Mouse (Mus musculus) adrenal gland, postnatal 25 days (tissue): ENCODE results near the gene Galm. TPM values are rescaled to one million over a fixed set of nuclear protein-coding genes. Genes with fewer than 3 reads are reported as not detected.
"Not testable (repeated sequence)": the region's sequence is repeated elsewhere in the genome, so short reads cannot be mapped to it uniquely, and the experiment has no call there.

Source experiments
- DNase-seq: peaks from one replicate; pipeline ENCODE4 v3.0.0; 2021; ENCODE audit warnings: mixed read lengths
- total RNA-seq: library from RNA; stranded (reverse); gene quantifications from 2 replicates; pipeline ENCODE4 v1.2.3, GENCODE M21; 2021

The Galm gene
- total RNA-seq, 1 experiment from 2014 or later, result 18.0 TPM

- DNase-seq, result not testable (repeated sequence)
Measured at GRCm38 (mm10) chr17:80213998-80214397, 86.7 kb downstream of the Galm start.

GRCm38 (mm10) chr17:80220131-80220530 lies 92.9 kb downstream of the Galm start:
- DNase-seq, result no peak

GRCm38 (mm10) chr17:80221202-80221601 lies 93.9 kb downstream of the Galm start:
- DNase-seq, result no peak

- no peak for DNase-seq
Measured at GRCm38 (mm10) chr17:80221890-80222628, 94.8 kb downstream of the Galm start.

GRCm38 (mm10) chr17:80223829-80224228 lies 96.6 kb downstream of the Galm start:
- no peak for DNase-seq

GRCm38 (mm10) chr17:80224326-80225116 lies 97.2 kb downstream of the Galm start, which contains the start of gene Gemin6:
Gene Gemin6 (plus strand): TSS chr17:80224441.
- peak; percentile 72 for DNase-seq

- not testable (repeated sequence) for DNase-seq
Measured at GRCm38 (mm10) chr17:80225142-80225541, 97.9 kb downstream of the Galm start.

GRCm38 (mm10) chr17:80229396-80229795 lies 102.1 kb downstream of the Galm start:
- peak; percentile 50 for DNase-seq

- no peak for DNase-seq
Measured at GRCm38 (mm10) chr17:80233844-80234243, 106.6 kb downstream of the Galm start.

GRCm38 (mm10) chr17:80234376-80234775 lies 107.1 kb downstream of the Galm start:
- DNase-seq, result no peak

Other genes starting within 250 kb of the Galm start
- 117 and 131 TPM in 2 replicates for gene Atl2, start 231.3 kb upstream of the Galm start, total RNA-seq
- 57.6 and 66.2 TPM in 2 replicates for gene Hnrnpll, start 65.1 kb upstream of the Galm start, total RNA-seq
- gene Srsf7, start 79.8 kb downstream of the Galm start, total RNA-seq, result 119 and 126 TPM in 2 replicates
- 0.24 TPM in 1 of 2 replicates, not detected in the other for gene Ttc39d, start 80.0 kb downstream of the Galm start, total RNA-seq
- gene Gemin6, start 97.0 kb downstream of the Galm start, total RNA-seq, result 10.4 and 11.1 TPM in 2 replicates
- gene Morn2, start 162.7 kb downstream of the Galm start, total RNA-seq, result 10.7 and 12.7 TPM in 2 replicates
- 13.5 and 17.8 TPM in 2 replicates for gene Dhx57, start 163.0 kb downstream of the Galm start, total RNA-seq
- gene Arhgef33, start 179.9 kb downstream of the Galm start, total RNA-seq, result 0.67 TPM in 1 of 2 replicates, not detected in the other
- gene Gm10190, start 246.1 kb downstream of the Galm start, total RNA-seq, result not detected in 2 replicates